Mouse (Mus musculus) hindbrain, embryonic 12.5 days (tissue): ENCODE data around the gene Galm. TPM values are rescaled to one million over a fixed set of nuclear protein-coding genes. Genes with fewer than 3 reads are reported as not detected.

Experiments used
- ATAC-seq: fragments of 200-750 bp; cut with Nextera tagmentation; 2 replicates; pipeline ENCODE4 v1.8.0; 2017; ENCODE audit warnings: moderate TSS enrichment; ENCODE audit not compliant: low FRiP score
- H3K27ac ChIP-seq: fragments of 300-500 bp; sonication (generic); 2 replicates; pipeline ENCODE4 v1.5.1; 2016; ENCODE audit warnings: mild to moderate bottlenecking
- H3K27me3 ChIP-seq: fragments of 300-500 bp; sonication (generic); 2 replicates; pipeline ENCODE4 v1.6.1; 2016; ENCODE audit warnings: mild to moderate bottlenecking
- H3K36me3 ChIP-seq: fragments of 300-500 bp; sonication (generic); 2 replicates; pipeline ENCODE4 v1.6.1; 2016; ENCODE audit warnings: mild to moderate bottlenecking
- H3K4me1 ChIP-seq: fragments of 300-500 bp; sonication (generic); 2 replicates; pipeline ENCODE4 v1.6.1; 2016
- H3K4me2 ChIP-seq: fragments of 300-500 bp; sonication (generic); replicated peaks from 2 replicates; pipeline ENCODE4 v1.6.1; 2016; ENCODE audit warnings: mild to moderate bottlenecking
- H3K4me3 ChIP-seq: fragments of 300-500 bp; sonication (generic); 2 replicates; pipeline ENCODE4 v1.5.1; 2016; ENCODE audit warnings: mild to moderate bottlenecking
- H3K9ac ChIP-seq: fragments of 300-500 bp; sonication (generic); 2 replicates; pipeline ENCODE4 v1.6.1; 2016; ENCODE audit warnings: mild to moderate bottlenecking, moderate library complexity
- H3K9me3 ChIP-seq: fragments of 300-500 bp; sonication (generic); replicated peaks from 2 replicates; pipeline ENCODE4 v1.6.1; 2016; ENCODE audit warnings: mild to moderate bottlenecking
- WGBS: fragments of 180-500 bp; shearing (Covaris S2); methylation state at CpG from one replicate; pipeline ENCODE4 v1.1.7; 2016; 5-methylcytosine and 5-hydroxymethylcytosine counted together
- polyA plus RNA-seq: library from polyadenylated mRNA; unstranded; fragments of >200 nt; fragmentation: Nextera tagmentation; extraction: Ambion mirVana; gene quantifications from 2 replicates; pipeline ENCODE4 v1.2.1, GENCODE M21; 2016

Gene Galm
- polyA plus RNA-seq, 1 experiment from 2014 or later: 9.1 TPM

DNA sequence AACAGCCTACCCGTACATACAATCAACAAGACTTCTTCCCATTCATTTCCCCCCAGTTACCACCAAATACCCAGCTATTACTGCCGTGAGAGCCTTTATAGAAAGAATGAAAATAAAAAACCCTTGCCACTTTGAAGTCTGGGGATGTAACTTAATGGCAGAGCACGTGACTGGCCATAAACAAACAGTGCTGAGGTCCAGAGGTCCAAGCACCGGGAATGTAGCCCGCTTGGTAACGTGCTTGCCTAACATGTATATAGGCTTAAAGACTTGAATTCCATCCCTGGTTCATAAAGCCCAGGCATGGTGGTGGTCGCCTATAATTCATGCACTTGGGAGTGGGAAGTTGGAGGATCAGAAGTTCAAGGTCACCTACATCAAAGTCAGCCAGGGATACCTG, 4.6 kb downstream of the Galm start:
- Histone ChIP-seq H3K27me3 (no peaks in the 10 kb centered on the region), H3K4me1 (peaks cover 9% of the 10 kb centered on the region), H3K4me2 (no peak overlapping the region), H3K9ac (no peak overlapping the region), H3K27ac (no peak overlapping the region), H3K4me3 (no peak overlapping the region), H3K9me3 (no peaks in the 10 kb centered on the region), H3K36me3 (no peaks in the 10 kb centered on the region)
- 83% methylated on average over 7 of the region's 7 CpGs for WGBS
- no peak for ATAC-seq

DNA sequence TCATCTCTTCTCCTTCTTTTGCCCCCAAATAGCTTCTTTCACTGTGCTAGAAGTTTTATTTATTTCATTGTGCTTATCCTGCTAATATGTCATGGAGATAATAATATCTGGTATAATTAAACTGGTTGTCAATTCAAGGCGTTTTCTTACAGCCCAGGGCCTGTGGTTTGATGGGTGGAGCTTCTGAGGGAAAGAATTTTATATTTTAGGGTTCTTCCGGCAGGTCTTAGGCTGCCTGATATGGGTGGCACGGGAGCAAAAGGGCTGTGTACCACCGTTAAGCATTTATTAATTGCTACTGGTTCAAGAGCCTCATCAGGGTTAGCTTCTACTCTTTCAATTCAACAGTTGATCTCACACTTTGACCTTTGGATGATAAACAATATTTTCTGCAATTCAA, 5.2 kb downstream of the Galm start:
- Histone ChIP-seq H3K27me3 (no peaks in the 10 kb centered on the region), H3K9me3 (no peaks in the 10 kb centered on the region), H3K27ac (no peak overlapping the region), H3K4me3 (no peak overlapping the region), H3K4me1 (peaks cover 8% of the 10 kb centered on the region), H3K9ac (no peak overlapping the region), H3K4me2 (no peak overlapping the region), H3K36me3 (no peaks in the 10 kb centered on the region)
- 88% methylated on average over 4 of the region's 4 CpGs for WGBS
- ATAC-seq: no peak

DNA sequence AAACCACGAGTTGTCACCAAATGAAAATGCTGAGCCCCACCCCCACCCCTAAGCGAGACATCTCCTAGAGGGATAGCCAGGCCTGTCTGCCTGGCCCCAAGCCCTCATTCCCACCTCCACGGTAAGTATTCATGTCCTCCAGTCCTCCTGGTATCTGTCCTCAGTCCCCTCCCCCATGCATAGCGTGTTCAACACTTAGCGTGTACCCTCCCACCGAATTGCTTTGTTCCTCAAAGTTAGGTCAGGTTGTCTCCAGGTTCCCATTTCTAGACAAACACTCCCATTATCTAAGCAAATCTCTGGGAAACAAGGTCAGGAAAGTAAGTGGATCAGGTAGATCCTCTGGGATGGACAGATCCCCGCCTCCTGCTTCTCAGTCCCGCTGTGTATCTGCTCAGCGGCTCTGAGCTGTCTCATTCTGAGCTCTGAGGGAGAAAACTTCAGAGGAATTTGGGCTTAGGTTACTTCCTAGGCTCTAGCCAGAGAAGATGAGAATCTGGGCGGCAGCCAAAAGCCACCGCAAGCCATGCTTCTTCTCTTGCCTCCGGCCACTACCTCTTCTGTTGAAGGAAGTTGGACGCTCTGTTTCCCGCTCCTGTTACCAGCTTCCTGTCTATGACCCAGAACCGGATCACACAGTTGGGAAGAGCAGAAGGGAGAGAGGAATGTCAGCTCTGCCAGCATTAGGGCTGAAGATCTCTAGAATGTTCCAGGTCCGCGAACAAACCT, 11.3 kb downstream of the Galm start:
- 81% methylated on average over 17 of the region's 17 CpGs for WGBS
- no peak overlapping the region for H3K4me3 ChIP-seq
- H3K4me1 ChIP-seq: no peaks in the 10 kb centered on the region
- H3K36me3 ChIP-seq: no peaks in the 10 kb centered on the region
- no peaks in the 10 kb centered on the region for H3K9me3 ChIP-seq
- H3K9ac ChIP-seq: no peak overlapping the region
- H3K4me2 ChIP-seq: no peak overlapping the region
- no peak for ATAC-seq
- H3K27ac ChIP-seq: no peak overlapping the region
- H3K27me3 ChIP-seq: no peaks in the 10 kb centered on the region

DNA sequence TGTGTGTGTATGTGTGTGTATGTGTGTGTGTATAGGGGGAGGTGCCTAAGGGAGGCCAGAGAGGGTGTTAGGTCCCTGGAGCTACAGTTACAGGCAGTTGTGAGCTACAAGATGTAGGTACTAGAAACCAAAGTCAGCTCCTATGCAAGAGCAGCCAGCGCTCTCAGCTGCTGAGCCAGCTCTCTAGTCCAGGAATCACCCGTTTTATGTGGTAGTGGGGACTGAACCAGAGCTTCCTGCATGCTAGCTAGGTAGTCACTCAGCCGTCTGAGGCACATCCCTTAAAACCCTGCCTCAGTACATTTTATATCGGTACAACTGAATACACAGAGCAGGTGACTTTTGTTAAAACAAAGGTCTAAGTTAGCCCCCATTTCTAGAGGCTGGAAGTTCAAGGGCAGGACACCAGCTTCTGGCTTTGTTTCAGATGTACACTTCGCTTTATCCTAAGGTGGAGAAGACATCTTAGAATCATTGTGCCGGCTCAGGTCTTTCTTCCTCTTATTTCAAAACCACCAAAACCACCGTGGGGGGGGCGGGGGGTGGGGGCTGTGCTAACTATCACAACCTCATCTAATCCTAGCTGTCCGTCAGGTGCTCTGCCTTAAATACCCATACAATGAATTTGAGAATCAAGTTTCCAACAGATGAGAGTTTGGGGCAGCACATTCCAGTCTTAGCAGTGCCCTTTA, 12.6 kb downstream of the Galm start:
- Histone ChIP-seq H3K36me3 (no peaks in the 10 kb centered on the region), H3K4me1 (no peaks in the 10 kb centered on the region), H3K4me3 (no peak overlapping the region), H3K4me2 (no peak overlapping the region), H3K9me3 (no peaks in the 10 kb centered on the region), H3K27me3 (no peaks in the 10 kb centered on the region), H3K27ac (no peak overlapping the region), H3K9ac (no peak overlapping the region)
- WGBS: 81% methylated on average over 9 of the region's 9 CpGs
- ATAC-seq: no peak

DNA sequence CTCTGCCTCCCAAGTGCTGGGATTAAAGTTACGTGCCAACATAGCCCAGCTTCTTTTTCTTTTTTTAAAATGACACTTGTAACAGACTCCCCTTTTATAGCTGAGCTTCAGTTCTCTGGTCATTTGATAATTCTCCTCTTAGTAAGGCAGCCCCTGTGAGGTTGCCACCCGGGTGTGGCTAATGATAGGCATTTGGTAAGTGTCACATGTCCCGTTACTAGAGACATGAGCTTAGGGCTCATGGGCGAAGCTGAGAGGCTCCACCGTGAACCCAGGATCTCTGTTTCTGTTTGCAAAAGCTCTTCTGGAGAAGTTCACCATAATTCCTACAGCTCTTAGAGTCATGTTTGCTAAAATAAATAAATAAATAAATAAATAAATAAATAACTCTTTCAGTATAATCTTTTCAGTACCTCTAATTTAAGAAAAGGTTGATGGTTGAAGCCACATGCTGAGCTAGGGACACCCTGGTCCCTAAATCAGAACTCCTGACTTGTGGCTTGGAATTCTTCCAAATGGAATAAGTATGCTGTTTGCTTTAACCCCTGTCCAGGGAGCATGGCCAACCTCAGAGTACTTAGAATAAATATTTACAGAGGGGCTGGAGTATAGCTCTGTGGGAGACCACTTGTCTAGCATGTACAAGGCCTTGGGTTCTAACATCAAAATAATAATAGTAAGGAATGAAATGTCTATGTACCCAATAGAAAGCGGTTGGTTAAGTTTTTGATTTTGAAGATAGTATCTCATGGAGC, 16.4 kb downstream of the Galm start:
- WGBS: 92% methylated on average over 6 of the region's 6 CpGs
- no peak overlapping the region for H3K9ac ChIP-seq
- H3K27ac ChIP-seq: no peak overlapping the region
- no peaks in the 10 kb centered on the region for H3K36me3 ChIP-seq
- H3K4me1 ChIP-seq: peaks cover 8% of the 10 kb centered on the region
- H3K4me2 ChIP-seq: no peak overlapping the region
- ATAC-seq: no peak
- no peaks in the 10 kb centered on the region for H3K9me3 ChIP-seq
- no peaks in the 10 kb centered on the region for H3K27me3 ChIP-seq
- H3K4me3 ChIP-seq: no peak overlapping the region

DNA sequence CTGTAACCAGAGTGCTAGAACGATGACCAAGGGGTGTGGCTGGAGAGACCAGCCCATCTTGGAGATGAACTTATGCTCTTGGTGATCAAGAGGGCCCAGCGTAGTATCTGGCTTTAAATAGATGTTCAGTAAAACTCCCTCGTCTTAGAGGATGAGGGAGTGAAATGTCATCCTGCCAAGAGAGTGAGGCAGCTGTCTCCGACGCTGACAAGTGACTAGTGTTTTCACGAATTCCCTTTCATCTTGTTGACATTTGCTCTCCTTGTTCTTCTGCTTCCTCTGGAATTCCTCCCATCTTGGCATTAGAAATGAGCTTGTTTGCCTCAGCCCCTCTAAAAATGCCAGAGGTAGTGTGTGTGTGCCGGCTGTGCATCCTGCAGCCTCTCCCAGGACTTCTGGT, 17.9 kb downstream of the Galm start:
- Histone ChIP-seq H3K4me3 (no peak overlapping the region), H3K4me2 (no peak overlapping the region), H3K27me3 (no peaks in the 10 kb centered on the region), H3K4me1 (peaks cover 13% of the 10 kb centered on the region), H3K27ac (no peak overlapping the region), H3K36me3 (no peaks in the 10 kb centered on the region), H3K9ac (no peak overlapping the region), H3K9me3 (no peaks in the 10 kb centered on the region)
- 62% methylated on average over 7 of the region's 7 CpGs for WGBS
- ATAC-seq: no peak

DNA sequence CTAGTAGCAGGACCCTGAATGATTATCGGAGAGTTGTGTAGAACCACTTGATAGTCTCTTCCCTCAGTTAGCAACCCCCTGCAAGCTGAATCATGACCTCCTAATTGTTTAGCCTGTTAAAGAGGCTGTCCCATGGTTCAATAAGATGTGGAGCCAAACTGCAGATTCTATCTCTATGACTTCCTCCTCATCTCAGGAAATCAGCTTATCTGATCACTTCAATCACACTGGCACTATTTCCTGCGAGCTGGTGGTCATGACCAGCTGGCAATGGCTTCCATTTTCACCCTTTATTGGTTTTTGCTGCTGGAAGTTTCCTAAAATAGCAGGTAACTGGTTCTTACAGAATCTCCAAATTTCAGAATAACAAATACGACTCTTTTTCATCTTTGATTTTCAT, 18.5 kb downstream of the Galm start:
- no peaks in the 10 kb centered on the region for H3K27me3 ChIP-seq
- ATAC-seq: no peak
- H3K4me3 ChIP-seq: no peak overlapping the region
- WGBS: 86% methylated on average over 3 of the region's 3 CpGs
- no peaks in the 10 kb centered on the region for H3K9me3 ChIP-seq
- no peak overlapping the region for H3K27ac ChIP-seq
- peaks cover 13% of the 10 kb centered on the region for H3K4me1 ChIP-seq
- no peak overlapping the region for H3K4me2 ChIP-seq
- H3K9ac ChIP-seq: no peak overlapping the region
- H3K36me3 ChIP-seq: no peaks in the 10 kb centered on the region

DNA sequence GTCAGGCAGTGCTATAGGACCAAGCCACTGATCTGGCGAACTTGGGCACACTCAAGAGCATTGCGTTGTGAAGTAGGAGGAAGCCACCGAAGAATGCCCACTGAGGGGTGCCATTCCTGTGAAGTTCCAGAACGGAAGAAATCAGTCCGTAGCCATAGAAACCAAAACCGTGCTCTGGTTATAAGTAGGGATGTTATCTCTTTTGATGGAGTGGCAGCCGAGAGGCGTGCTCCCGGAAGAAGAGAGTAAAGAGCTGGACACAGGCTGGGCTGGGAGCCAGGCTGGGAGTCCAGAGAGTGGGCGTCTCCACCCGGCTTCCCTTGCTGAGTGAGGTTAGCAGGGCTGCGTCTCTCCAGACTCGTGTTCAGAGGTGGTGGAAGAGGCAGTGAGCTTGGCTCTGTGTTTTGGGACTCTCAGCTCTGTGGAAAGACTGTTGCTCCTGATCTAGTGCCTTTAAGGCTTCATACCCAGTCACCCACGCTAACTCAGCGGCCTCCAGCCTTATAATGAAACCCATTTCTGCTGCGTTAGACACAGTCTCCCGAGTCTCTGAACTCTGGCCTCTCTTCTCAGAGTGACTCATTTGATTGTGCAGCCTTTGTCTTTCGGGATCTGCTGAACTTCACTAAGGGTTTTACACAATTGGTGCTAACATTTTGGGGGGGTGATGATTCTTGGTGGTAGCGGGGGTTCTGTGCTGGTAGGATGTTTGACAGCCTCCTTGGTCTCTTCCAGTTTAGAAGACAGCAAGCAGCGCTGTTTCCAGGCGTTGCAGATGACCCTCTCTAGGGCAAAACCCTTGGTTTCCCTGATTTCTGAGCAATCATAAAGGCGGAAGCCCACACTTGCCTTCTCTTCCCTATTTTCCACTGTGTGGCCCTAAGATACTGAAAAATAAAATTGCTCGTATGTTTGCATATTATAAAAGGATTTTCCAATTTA, 21.1 kb downstream of the Galm start:
- no peak overlapping the region for H3K4me3 ChIP-seq
- no peaks in the 10 kb centered on the region for H3K27me3 ChIP-seq
- WGBS: 52% methylated on average over 23 of the region's 23 CpGs
- no peaks in the 10 kb centered on the region for H3K36me3 ChIP-seq
- H3K9ac ChIP-seq: 0 out of 2 replicates have a peak overlapping the region, but pooled peaks have one; percentile 5
- no peaks in the 10 kb centered on the region for H3K9me3 ChIP-seq
- peak overlapping the region; percentile 17; the same call in 1 of the 2 replicates for H3K4me2 ChIP-seq
- no peak overlapping the region for H3K27ac ChIP-seq
- peak; percentile 61; the same call in 1 of the 2 replicates for ATAC-seq
- peaks cover 13% of the 10 kb centered on the region for H3K4me1 ChIP-seq

DNA sequence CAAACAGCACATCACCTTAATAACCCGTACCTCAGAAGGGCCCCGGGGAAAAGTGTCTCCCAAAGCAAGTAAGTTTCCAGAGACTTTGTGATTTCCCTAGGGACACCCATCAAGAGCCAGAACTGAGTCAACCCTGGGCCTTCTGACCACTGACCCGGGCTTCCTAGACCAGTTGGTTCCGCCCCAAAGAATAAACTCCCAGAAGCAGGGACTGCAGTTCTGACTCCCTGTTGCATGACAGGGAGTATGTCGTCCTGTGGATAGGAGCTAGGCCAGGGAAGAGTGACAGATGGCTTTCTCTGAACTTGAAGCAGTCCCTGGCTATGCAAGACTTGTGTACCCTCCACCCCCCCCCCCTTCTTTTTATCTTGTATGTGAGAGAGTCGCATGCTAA, 21.7 kb downstream of the Galm start:
- no peak overlapping the region for H3K4me2 ChIP-seq
- no peaks in the 10 kb centered on the region for H3K27me3 ChIP-seq
- H3K9me3 ChIP-seq: no peaks in the 10 kb centered on the region
- H3K4me1 ChIP-seq: peaks cover 13% of the 10 kb centered on the region
- H3K4me3 ChIP-seq: no peak overlapping the region
- H3K27ac ChIP-seq: no peak overlapping the region
- H3K9ac ChIP-seq: no peak overlapping the region
- WGBS: 81% methylated on average over 6 of the region's 6 CpGs
- H3K36me3 ChIP-seq: no peaks in the 10 kb centered on the region
- ATAC-seq: no peak

DNA sequence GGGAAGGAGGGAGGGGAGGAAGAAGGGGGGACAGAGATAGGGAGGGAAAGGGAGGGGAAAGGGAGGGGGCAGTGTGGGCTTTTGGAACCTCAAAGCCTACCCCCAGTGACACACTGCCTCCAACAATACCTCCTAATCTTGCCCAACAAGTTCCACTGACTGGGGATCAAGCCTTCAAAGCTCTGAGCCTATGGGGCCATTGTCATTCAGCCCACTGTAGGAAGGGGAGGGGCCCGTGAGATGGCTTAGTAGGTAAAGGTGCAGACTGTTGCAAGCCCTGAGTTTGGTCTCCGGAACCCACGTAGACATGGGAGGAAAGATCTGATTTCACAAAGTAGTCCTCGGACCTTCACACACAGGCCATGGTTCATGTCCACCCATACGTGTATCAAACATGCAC, 24.1 kb downstream of the Galm start:
- no peak overlapping the region for H3K4me3 ChIP-seq
- WGBS: 30% methylated on average over 5 of the region's 5 CpGs
- H3K9ac ChIP-seq: no peak overlapping the region
- H3K4me1 ChIP-seq: peaks cover 13% of the 10 kb centered on the region
- H3K27me3 ChIP-seq: no peaks in the 10 kb centered on the region
- H3K9me3 ChIP-seq: no peaks in the 10 kb centered on the region
- no peaks in the 10 kb centered on the region for H3K36me3 ChIP-seq
- H3K27ac ChIP-seq: no peak overlapping the region
- no peak overlapping the region for H3K4me2 ChIP-seq
- ATAC-seq: no peak

DNA sequence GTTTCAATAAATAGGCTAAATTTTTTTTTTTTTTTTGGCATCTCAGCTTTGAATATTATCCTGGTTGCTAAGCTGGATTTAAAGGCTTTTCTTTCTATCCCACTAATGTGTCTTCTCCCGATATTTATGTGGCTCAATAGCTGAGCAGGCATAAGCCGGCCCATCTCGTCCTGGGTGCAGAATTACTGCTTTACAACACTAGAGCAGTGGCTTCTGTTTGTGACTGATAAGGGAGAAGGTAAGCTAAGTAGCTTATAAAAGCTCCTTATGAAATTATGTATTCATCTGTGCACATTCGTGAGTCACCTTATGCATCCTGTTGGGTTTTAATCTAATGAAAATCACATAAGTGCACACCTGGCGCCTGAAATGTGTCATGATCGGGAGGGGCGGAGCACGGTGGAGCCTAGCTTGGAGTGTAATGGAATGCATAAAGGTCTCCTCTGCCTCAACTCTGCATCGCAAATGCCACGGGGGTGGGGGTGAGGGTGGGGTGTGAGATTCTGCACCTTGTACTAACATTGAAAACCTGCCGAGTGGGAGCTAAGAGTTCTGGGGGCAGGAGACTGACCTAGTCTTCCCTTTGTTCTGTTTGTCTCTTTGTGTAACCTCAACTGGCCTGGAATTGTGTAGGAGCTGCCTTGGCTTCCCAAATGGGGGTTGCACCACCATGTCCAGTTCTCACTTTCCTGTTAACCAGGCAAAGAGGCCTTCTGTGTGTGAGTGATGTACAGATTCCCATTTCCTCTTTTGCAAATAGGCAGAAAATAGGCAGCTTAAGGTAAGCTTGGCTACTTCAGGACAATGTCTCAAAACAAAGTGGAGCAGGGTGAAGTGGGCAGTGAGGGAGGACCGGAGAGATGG, 25.7 kb downstream of the Galm start:
- Histone ChIP-seq H3K27ac (no peak overlapping the region), H3K36me3 (no peaks in the 10 kb centered on the region), H3K4me2 (no peak overlapping the region), H3K27me3 (no peaks in the 10 kb centered on the region), H3K9me3 (no peaks in the 10 kb centered on the region), H3K4me3 (no peak overlapping the region), H3K9ac (no peak overlapping the region), H3K4me1 (peaks cover 11% of the 10 kb centered on the region)
- no peak for ATAC-seq
- WGBS: 75% methylated on average over 12 of the region's 12 CpGs
